ENCODE assay signal across 8 mouse cellular contexts in the genomic region with DNA sequence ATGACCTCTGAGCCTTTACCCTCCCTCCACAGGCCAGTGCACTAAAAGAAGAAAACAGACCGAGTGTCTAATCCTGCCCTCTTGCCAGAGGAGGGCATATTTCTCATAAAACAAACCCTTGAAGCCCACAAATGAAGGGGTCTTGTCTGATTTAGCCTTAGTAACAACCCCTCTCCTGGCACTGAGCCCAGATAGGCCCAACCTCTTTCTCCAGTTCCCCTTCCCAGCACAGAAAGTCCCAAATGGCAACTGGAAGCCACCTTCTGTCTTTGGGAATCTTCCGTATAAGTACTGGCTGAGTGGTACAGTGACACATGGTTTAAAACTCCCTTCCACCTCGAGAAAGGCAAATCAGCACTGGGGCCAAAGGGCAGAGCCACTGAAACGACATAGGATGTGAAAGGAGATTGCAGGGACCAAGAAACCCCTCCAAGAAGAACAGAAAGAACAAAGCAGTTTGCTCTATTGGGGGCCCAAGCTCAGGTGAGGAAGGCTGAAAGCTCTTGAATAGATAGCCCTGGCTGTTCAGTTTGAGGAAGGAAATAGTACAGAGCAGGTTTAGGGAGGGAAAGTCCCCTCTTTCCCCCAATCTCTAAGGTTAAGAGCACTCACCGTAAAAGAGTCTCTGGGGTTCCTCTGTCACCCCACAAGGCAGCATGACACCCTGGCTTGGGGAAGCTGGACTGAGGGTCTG. TPM values are rescaled to one million over a fixed set of nuclear protein-coding genes. Genes with fewer than 3 reads are reported as not detected.
A peak's percentile ranks its signal among the peaks of the same experiment; 100 is the strongest.
DNase-seq lines count a peak whose midpoint lies in the region; ATAC-seq and TF ChIP-seq lines count a peak whose summit lies in the region.

No protein-coding gene starts in this region.

- peak overlapping the region; percentile 97 for H3K4me2 ChIP-seq in intestine, embryonic 16.5 days (ENCODE audit: low read depth, low read length)
- peak overlapping the region; percentile 95; the same call in 1 of the 2 replicates for H3K4me2 ChIP-seq in neural tube, embryonic 14.5 days (ENCODE audit: low read depth, low read length)

- H3K9me3 ChIP-seq in embryonic facial prominence, embryonic 10.5 days: no peaks in the 10 kb centered on the region
- no peaks in the 10 kb centered on the region; the same call in 1 of the 2 replicates for H3K9me3 ChIP-seq in intestine, embryonic 16.5 days (ENCODE audit: control insufficient read depth, low read length)
- H3K9me3 ChIP-seq in neural tube, embryonic 14.5 days (ENCODE audit: control insufficient read depth, low read length): no peaks in the 10 kb centered on the region

- no peak for ATAC-seq in intestine, embryonic 16.5 days
- no peak for ATAC-seq in neural tube, embryonic 14.5 days (ENCODE audit: low read depth)

- WGBS in embryonic facial prominence, embryonic 10.5 days: 30% methylated on average over 5 of the region's 5 CpGs
- WGBS in intestine, embryonic 16.5 days: 22% methylated on average over 5 of the region's 5 CpGs
- 29% methylated on average over 5 of the region's 5 CpGs for WGBS in neural tube, embryonic 14.5 days

- H3K36me3 ChIP-seq in embryonic facial prominence, embryonic 10.5 days (replicated peaks): peaks cover 3% of the 10 kb centered on the region; the same call in 1 of the 2 replicates
- H3K36me3 ChIP-seq in intestine, embryonic 16.5 days (ENCODE audit: control insufficient read depth, insufficient read depth, low read length): no peaks in the 10 kb centered on the region
- no peaks in the 10 kb centered on the region for H3K36me3 ChIP-seq in neural tube, embryonic 14.5 days (ENCODE audit: control insufficient read depth, insufficient read depth, low read length)

- peak overlapping the region; percentile 75 for H3K9ac ChIP-seq in intestine, embryonic 16.5 days (ENCODE audit: low read depth, low read length)
- H3K9ac ChIP-seq in neural tube, embryonic 14.5 days (replicated peaks; ENCODE audit: low read depth, low read length): peak overlapping the region; percentile 30; the same call in 1 of the 2 replicates

- peak overlapping the region; percentile 74 for H3K27ac ChIP-seq in layer of hippocampus, adult 2 months
- H3K27ac ChIP-seq in embryonic facial prominence, embryonic 10.5 days (replicated peaks): peak overlapping the region; percentile 91
- peak overlapping the region; percentile 99 for H3K27ac ChIP-seq in intestine, embryonic 16.5 days (ENCODE audit: low read length)
- H3K27ac ChIP-seq in neural tube, embryonic 14.5 days (ENCODE audit: low read depth, low read length): peak overlapping the region; percentile 23; the same call in 1 of the 2 replicates

- TF ChIP-seq CTCF in layer of hippocampus, adult 2 months (conservative IDR thresholded peaks at IDR 0.05): no peak; the same call in none of the 2 replicates

- H3K27me3 ChIP-seq in embryonic facial prominence, embryonic 10.5 days (replicated peaks; ENCODE audit: low read depth, poor library complexity, severe bottlenecking): peaks cover 16% of the 10 kb centered on the region; the same call in 1 of the 2 replicates
- H3K27me3 ChIP-seq in intestine, embryonic 16.5 days (replicated peaks; ENCODE audit: control insufficient read depth, insufficient read depth, low read length): no peaks in the 10 kb centered on the region
- no peaks in the 10 kb centered on the region for H3K27me3 ChIP-seq in neural tube, embryonic 14.5 days (ENCODE audit: control insufficient read depth, insufficient read depth, low read length)

- no peak overlapping the region for H3K4me3 ChIP-seq in layer of hippocampus, adult 2 months
- peak overlapping the region; percentile 93 for H3K4me3 ChIP-seq in embryonic facial prominence, embryonic 10.5 days
- H3K4me3 ChIP-seq in intestine, embryonic 16.5 days (ENCODE audit: low read length): peak overlapping the region; percentile 10; the same call in 1 of the 2 replicates
- no peak overlapping the region for H3K4me3 ChIP-seq in neural tube, embryonic 14.5 days (ENCODE audit: low read depth, low read length)

- no peak for DNase-seq in layer of hippocampus, adult 2 months (ENCODE audit: low spot score in 2 of 2)
- no peak for DNase-seq in layer of hippocampus, adult 8-10 months (ENCODE audit: low spot score in 2 of 2)
- DNase-seq in embryonic facial prominence, embryonic 10.5 days (ENCODE audit: low spot score): no peak
- no peak for DNase-seq in adrenal gland, adult (ENCODE audit: inconsistent age in 2 of 2, low spot score in 1 of 2)
- no peak for DNase-seq in layer of hippocampus, adult 11-12 months (ENCODE audit: low spot score)
- DNase-seq in gastrocnemius, adult 18-20 months (ENCODE audit: low spot score): no peak

- peaks cover 87% of the 10 kb centered on the region for H3K4me1 ChIP-seq in embryonic facial prominence, embryonic 10.5 days
- H3K4me1 ChIP-seq in intestine, embryonic 16.5 days (ENCODE audit: control insufficient read depth, insufficient read depth, low read length): peaks cover 81% of the 10 kb centered on the region
- H3K4me1 ChIP-seq in neural tube, embryonic 14.5 days (ENCODE audit: control insufficient read depth, insufficient read depth, low read length): peaks cover 34% of the 10 kb centered on the region

RNA-seq across cellular contexts. Expression of gene Bmf, which starts 3.2 kb away (rescaled TPM):
- total RNA-seq in layer of hippocampus, adult 2 months (2021): 1 to 10 TPM; 1.9 to 2.8 TPM
- total RNA-seq in layer of hippocampus, adult 8-10 months (2022): 1 to 10 TPM; 2.0 to 8.6 (median 4.1) TPM
- 5.6 and 6.0 TPM in 2 replicates for polyA plus RNA-seq in embryonic facial prominence, embryonic 10.5 days (2016; fragmentation: Nextera tagmentation; extraction: Ambion mirVana)
- 2.3 and 2.4 TPM in 2 replicates for polyA plus RNA-seq in intestine, embryonic 16.5 days (2015; fragmentation: Nextera tagmentation; extraction: Ambion mirVana)
- 0.99 and 2.2 TPM in 2 replicates for polyA plus RNA-seq in neural tube, embryonic 14.5 days (2014; fragmentation: Nextera tagmentation; extraction: Ambion mirVana)
- total RNA-seq in gastrocnemius, adult 18-20 months (2021): 1 to 10 TPM; 2.1 to 2.2 TPM

RNA-seq across cellular contexts. Expression of gene Bub1b, which starts 51.8 kb away (rescaled TPM):
- 1 to 10 TPM; 2.0 to 2.1 TPM for total RNA-seq in layer of hippocampus, adult 2 months (2021)
- total RNA-seq in layer of hippocampus, adult 8-10 months (2022): 1 to 10 TPM; 2.1 to 3.3 (median 2.3) TPM
- 162 and 169 TPM in 2 replicates for polyA plus RNA-seq in embryonic facial prominence, embryonic 10.5 days (2016; fragmentation: Nextera tagmentation; extraction: Ambion mirVana)
- 58.4 and 63.6 TPM in 2 replicates for polyA plus RNA-seq in intestine, embryonic 16.5 days (2015; fragmentation: Nextera tagmentation; extraction: Ambion mirVana)
- 4.3 and 8.8 TPM in 2 replicates for polyA plus RNA-seq in neural tube, embryonic 14.5 days (2014; fragmentation: Nextera tagmentation; extraction: Ambion mirVana)
- total RNA-seq in gastrocnemius, adult 18-20 months (2021): under 1 TPM; 0.21 to 0.71 TPM

Comparison
In these comparisons a context has a peak if more than half of its experiments do, and no peak if none do; other contexts are left out.
1. H3K27ac ChIP-seq: peak in every context shown above with its lines; median percentile 99 in intestine, embryonic 16.5 days; 91 in embryonic facial prominence, embryonic 10.5 days; 74 in layer of hippocampus, adult 2 months; 23 in neural tube, embryonic 14.5 days.
2. H3K4me3 ChIP-seq: peak in embryonic facial prominence, embryonic 10.5 days (single experiment) and intestine, embryonic 16.5 days (single experiment); none in layer of hippocampus, adult 2 months (single experiment) and neural tube, embryonic 14.5 days (single experiment).